Mouse (Mus musculus): ENCODE data around the gene Hlcs. TPM values are rescaled to one million over a fixed set of nuclear protein-coding genes. Genes with fewer than 3 reads are reported as not detected.

The Hlcs gene
- polyA plus RNA-seq, 1 experiment from 2014 or later: 12.6 TPM

DNA sequence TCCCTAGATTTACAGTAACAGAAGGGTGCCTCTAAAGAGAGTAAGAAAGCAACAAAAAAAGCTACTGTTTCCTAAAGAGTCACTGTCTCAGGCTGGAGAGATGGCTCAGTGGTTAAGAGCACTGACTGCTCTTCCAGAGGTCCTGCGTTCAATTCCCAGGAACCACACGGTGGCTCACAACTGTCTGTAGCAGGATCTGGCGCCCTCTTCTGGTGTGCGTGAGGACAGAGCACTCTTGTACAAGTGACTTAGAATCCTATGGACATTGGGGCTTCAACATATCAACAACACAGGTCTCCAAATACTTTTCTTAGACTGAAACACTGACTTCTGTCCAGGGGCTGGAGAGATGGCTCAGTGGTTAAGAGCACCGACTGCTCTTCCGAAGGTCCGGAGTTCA is 83.5 kb downstream of the Hlcs start:
- Histone ChIP-seq H3K4me3 (no peak overlapping the region), H3K27ac (replicated peaks) (no peak overlapping the region), H3K27me3 (ENCODE audit: low read depth, poor library complexity, severe bottlenecking) (peaks cover 100% of the 10 kb centered on the region), H3K36me3 (peaks cover 7% of the 10 kb centered on the region), H3K9me3 (replicated peaks) (no peaks in the 10 kb centered on the region; the same call in 1 of the 2 replicates), H3K4me1 (peaks cover 48% of the 10 kb centered on the region)
- 90% methylated on average over 7 of the region's 7 CpGs for WGBS
- DNase-seq (ENCODE audit: low spot score): no peak

- no peak for DNase-seq (ENCODE audit: low spot score)
- Histone ChIP-seq H3K27me3 (ENCODE audit: low read depth, poor library complexity, severe bottlenecking) (peaks cover 100% of the 10 kb centered on the region), H3K27ac (replicated peaks) (no peak overlapping the region)
Observed at GRCm38 (mm10) chr16:94228858-94229555, 84.4 kb downstream of the Hlcs start.

DNA sequence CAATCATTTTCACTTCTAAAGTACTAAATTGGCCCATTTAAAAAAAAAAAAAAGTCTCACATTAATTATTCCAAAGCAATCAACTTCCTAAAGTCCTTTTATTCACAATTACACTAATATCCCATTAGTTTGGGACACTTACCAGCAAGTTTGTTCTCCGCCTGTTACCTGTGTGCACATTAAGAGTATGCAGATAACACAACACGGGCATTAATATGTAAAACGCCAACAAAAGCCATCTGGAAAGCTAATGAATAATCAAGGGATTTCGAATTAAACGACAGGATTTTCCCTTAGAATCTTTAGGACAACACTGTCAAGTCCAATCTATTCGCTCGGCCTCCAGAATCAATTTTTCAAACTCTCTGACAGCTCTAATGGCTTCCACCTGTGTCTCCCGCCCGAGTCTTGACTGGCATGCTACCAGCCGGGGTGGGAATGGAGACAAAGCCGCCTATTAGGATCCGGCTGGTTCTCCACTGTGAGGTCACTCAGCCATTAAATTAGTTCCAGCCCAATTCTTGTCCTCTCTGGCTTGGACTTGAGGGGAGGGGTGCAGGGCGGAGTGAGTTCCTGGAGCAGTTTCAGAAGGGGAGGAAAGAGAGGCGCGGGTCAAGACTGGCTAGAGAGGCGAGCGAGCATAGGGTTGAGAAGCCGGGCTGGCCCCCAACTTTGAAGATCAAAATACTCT is 85.9 kb downstream of the Hlcs start:
- no peak overlapping the region for H3K27ac ChIP-seq (replicated peaks)
- peak overlapping the region; percentile 5; the same call in 1 of the 2 replicates for H3K4me3 ChIP-seq
- peaks cover 41% of the 10 kb centered on the region for H3K4me1 ChIP-seq
- 13% methylated on average over 18 of the region's 18 CpGs for WGBS
- H3K9me3 ChIP-seq (replicated peaks): no peaks in the 10 kb centered on the region; the same call in 1 of the 2 replicates
- H3K27me3 ChIP-seq (ENCODE audit: low read depth, poor library complexity, severe bottlenecking): peaks cover 100% of the 10 kb centered on the region
- DNase-seq (ENCODE audit: low spot score): peak; percentile 78
- peaks cover 7% of the 10 kb centered on the region for H3K36me3 ChIP-seq

More at GRCm38 (mm10) chr16:94228858-94229555, 84.4 kb downstream of the Hlcs start:
- H3K9me3 ChIP-seq (replicated peaks): no peaks in the 10 kb centered on the region; the same call in 1 of the 2 replicates
- 85% methylated on average over 18 of the region's 18 CpGs for WGBS
- peaks cover 7% of the 10 kb centered on the region for H3K36me3 ChIP-seq
- H3K4me3 ChIP-seq: no peak overlapping the region
- H3K4me1 ChIP-seq: peaks cover 44% of the 10 kb centered on the region

DNA sequence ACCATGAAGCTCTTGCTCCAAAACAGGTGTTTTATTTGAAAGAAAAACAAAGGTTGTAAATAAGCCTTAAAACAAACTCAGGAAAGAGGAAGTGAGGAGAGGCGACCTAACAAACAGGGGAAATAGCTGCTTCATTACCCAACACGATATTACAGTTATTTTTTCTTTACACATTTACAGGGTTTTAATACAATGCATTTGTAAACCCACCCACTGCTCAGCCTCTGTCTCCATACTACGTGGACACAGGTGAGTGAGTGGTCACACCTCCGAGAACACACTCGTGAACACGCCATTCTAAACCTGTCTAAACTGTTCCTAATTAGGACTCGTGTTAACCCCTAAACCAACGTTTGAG is 90.0 kb downstream of the Hlcs start:
- Histone ChIP-seq H3K4me3 (no peak overlapping the region), H3K27ac (replicated peaks) (no peak overlapping the region), H3K36me3 (no peaks in the 10 kb centered on the region), H3K27me3 (ENCODE audit: low read depth, poor library complexity, severe bottlenecking) (peaks cover 99% of the 10 kb centered on the region), H3K9me3 (replicated peaks) (no peaks in the 10 kb centered on the region), H3K4me1 (peaks cover 25% of the 10 kb centered on the region)
- 92% methylated on average over 8 of the region's 8 CpGs for WGBS
- DNase-seq (ENCODE audit: low spot score): no peak

GRCm38 (mm10) chr16:94222646-94223362 is 90.6 kb downstream of the Hlcs start:
- Histone ChIP-seq H3K27ac (replicated peaks) (no peak overlapping the region), H3K4me3 (no peak overlapping the region), H3K9me3 (replicated peaks) (no peaks in the 10 kb centered on the region), H3K27me3 (ENCODE audit: low read depth, poor library complexity, severe bottlenecking) (peaks cover 94% of the 10 kb centered on the region), H3K36me3 (no peaks in the 10 kb centered on the region), H3K4me1 (peaks cover 20% of the 10 kb centered on the region)
- WGBS: 90% methylated on average over 11 of the region's 11 CpGs
- DNase-seq (ENCODE audit: low spot score): no peak

GRCm38 (mm10) chr16:94210689-94211357 is 102.5 kb downstream of the Hlcs start:
- Histone ChIP-seq H3K36me3 (no peaks in the 10 kb centered on the region), H3K4me1 (no peaks in the 10 kb centered on the region), H3K4me3 (no peak overlapping the region), H3K27me3 (ENCODE audit: low read depth, poor library complexity, severe bottlenecking) (peaks cover 26% of the 10 kb centered on the region), H3K9me3 (replicated peaks) (peaks cover 12% of the 10 kb centered on the region; the same call in 1 of the 2 replicates), H3K27ac (replicated peaks) (no peak overlapping the region)
- 89% methylated on average over 15 of the region's 15 CpGs for WGBS
- no peak for DNase-seq (ENCODE audit: low spot score)

- no peak for DNase-seq (ENCODE audit: low spot score)
- WGBS: 92% methylated on average over 3 of the region's 3 CpGs
- peaks cover 24% of the 10 kb centered on the region for H3K27me3 ChIP-seq (ENCODE audit: low read depth, poor library complexity, severe bottlenecking)
- no peaks in the 10 kb centered on the region for H3K36me3 ChIP-seq
- H3K9me3 ChIP-seq (replicated peaks): peaks cover 12% of the 10 kb centered on the region; the same call in 1 of the 2 replicates
- no peaks in the 10 kb centered on the region for H3K4me1 ChIP-seq
- no peak overlapping the region for H3K4me3 ChIP-seq
- H3K27ac ChIP-seq (replicated peaks): no peak overlapping the region; the same call in 1 of the 2 replicates
Observed at GRCm38 (mm10) chr16:94209626-94210025, 103.7 kb downstream of the Hlcs start.

DNA sequence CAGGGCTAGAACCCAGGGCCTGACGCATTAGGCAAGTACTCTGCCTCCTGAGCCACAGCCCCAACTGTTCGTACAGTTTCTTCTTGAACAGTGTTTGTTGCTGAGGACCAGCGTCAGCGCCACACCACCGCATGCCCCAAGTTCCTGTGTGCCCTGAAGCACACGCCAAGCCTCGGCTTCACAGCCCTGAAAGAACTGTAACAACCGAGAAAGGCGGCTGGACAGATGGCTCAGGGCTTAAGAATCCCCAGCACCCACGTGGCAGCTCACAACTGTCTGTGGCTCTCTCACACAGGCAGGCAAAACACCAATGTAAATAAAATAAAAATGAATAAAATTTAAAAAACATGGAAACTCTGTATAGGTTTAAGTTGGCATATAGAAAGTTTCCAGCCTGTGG is 104.5 kb downstream of the Hlcs start:
- Histone ChIP-seq H3K27me3 (ENCODE audit: low read depth, poor library complexity, severe bottlenecking) (peaks cover 24% of the 10 kb centered on the region), H3K9me3 (replicated peaks) (peaks cover 12% of the 10 kb centered on the region; the same call in 1 of the 2 replicates), H3K36me3 (no peaks in the 10 kb centered on the region), H3K4me1 (no peaks in the 10 kb centered on the region), H3K4me3 (no peak overlapping the region), H3K27ac (replicated peaks) (no peak overlapping the region)
- 87% methylated on average over 10 of the region's 10 CpGs for WGBS
- DNase-seq (ENCODE audit: low spot score): no peak

DNA sequence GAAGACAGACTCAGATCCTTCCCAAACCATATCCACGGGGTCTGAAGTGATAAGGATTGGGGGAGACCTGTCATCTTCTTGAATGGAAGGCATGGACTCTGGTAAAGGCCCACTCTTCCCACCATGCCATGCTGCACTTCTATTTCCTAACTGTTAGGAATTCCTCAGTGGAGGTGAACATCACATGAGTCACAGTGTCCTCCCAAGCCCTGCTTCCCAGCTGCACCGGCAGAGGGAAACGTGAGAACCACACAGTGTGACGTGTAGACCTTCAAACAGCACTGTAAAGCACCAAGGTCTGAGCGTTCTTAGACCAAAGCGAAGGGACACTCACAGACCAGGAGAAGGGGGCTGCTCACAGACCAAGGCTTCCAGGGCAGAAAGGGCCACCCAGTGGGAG is 105.2 kb downstream of the Hlcs start:
- no peak for DNase-seq (ENCODE audit: low spot score)
- Histone ChIP-seq H3K27ac (replicated peaks) (no peak overlapping the region), H3K9me3 (replicated peaks) (peaks cover 10% of the 10 kb centered on the region; the same call in 1 of the 2 replicates), H3K27me3 (ENCODE audit: low read depth, poor library complexity, severe bottlenecking) (peaks cover 24% of the 10 kb centered on the region), H3K4me3 (no peak overlapping the region), H3K36me3 (no peaks in the 10 kb centered on the region), H3K4me1 (no peaks in the 10 kb centered on the region)
- WGBS: 88% methylated on average over 6 of the region's 6 CpGs

- H3K4me1 ChIP-seq: peaks cover 9% of the 10 kb centered on the region
- 86% methylated on average over 26 of the region's 26 CpGs for WGBS
- H3K9me3 ChIP-seq (replicated peaks): no peaks in the 10 kb centered on the region
- H3K27ac ChIP-seq (replicated peaks): no peak overlapping the region
- DNase-seq (ENCODE audit: low spot score): no peak
- H3K36me3 ChIP-seq: no peaks in the 10 kb centered on the region
- no peak overlapping the region for H3K4me3 ChIP-seq
- H3K27me3 ChIP-seq (ENCODE audit: low read depth, poor library complexity, severe bottlenecking): peaks cover 33% of the 10 kb centered on the region
Observed at GRCm38 (mm10) chr16:94205528-94206484, 107.6 kb downstream of the Hlcs start.

GRCm38 (mm10) chr16:94201387-94201786 is 112.0 kb downstream of the Hlcs start:
- peak overlapping the region; percentile 39; the same call in 1 of the 2 replicates for H3K27ac ChIP-seq (replicated peaks)

More at GRCm38 (mm10) chr16:94201387-94201786, 112.0 kb downstream of the Hlcs start:
- no peak overlapping the region for H3K4me3 ChIP-seq
- DNase-seq (ENCODE audit: low spot score): no peak
- peaks cover 28% of the 10 kb centered on the region for H3K4me1 ChIP-seq
- peaks cover 52% of the 10 kb centered on the region for H3K27me3 ChIP-seq (ENCODE audit: low read depth, poor library complexity, severe bottlenecking)
- H3K36me3 ChIP-seq: no peaks in the 10 kb centered on the region
- 66% methylated on average over 5 of the region's 5 CpGs for WGBS
- no peaks in the 10 kb centered on the region for H3K9me3 ChIP-seq (replicated peaks)
